Mouse (Mus musculus): ENCODE results near the gene Med16.

DNA sequence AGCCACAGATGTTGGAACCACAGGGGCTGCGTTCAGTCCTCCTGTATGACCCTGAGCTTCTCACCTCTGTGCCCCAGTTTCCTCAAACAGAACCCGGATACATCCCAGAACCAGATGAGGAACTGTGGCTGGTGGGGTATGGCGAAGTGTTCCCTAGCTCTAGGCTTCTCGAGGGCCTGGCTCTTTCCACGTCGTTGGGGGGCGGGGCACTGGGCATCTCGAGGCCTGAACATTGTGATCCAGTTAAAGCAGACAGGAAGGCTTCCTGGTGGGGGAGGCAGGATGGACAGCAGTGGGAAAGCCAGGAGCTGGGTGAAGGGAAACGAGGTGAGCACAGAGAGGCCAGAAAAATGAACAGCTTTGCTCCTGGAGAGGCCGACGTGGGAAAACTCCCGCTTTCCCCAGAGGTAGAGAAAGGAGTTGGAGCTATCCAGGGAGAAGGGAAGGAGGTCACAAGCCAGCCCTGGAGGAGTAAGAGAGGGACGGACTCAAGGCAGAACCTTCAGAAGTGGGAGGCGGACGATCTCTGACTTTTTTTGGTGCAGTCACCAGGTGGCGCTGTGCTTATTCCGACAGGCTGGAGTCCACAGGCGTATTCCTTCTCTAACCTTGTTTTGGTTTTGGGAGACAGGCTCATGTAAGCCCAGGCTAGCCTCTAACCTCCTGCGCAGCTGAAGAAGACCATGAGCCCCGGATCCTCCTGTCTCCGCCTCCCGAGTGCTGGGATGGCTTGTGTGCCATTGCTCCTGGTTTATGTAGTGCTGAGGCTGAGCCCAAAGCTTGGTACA lies 25.2 kb downstream of the Med16 start:
- TF ChIP-seq CTCF (IDR thresholded peaks at IDR 0.05; ENCODE audit: low read depth, low read length) (peak; percentile 70), POLR2AphosphoS5 (IDR thresholded peaks at IDR 0.05; ENCODE audit: insufficient replicate concordance, low read depth, low read length) (no peak), TAL1 (conservative IDR thresholded peaks at IDR 0.05; ENCODE audit: low read depth, low read length) (no peak)
